Mouse (Mus musculus): Measurements from ENCODE around the gene Galnt6. TPM values are rescaled to one million over a fixed set of nuclear protein-coding genes. Genes with fewer than 3 reads are reported as not detected.

Gene Galnt6
- polyA plus RNA-seq, 1 experiment from 2014 or later: 1.6 TPM

GRCm38 (mm10) chr15:100727834-100728233 lies 1.3 kb downstream of the Galnt6 start:
- peaks cover 33% of the 10 kb centered on the region for H3K27me3 ChIP-seq (ENCODE audit: insufficient read depth, low read length)
- H3K27ac ChIP-seq (ENCODE audit: low read depth): no peak overlapping the region
- 69% methylated on average over 11 of the region's 11 CpGs for WGBS (ENCODE audit: insufficient replicate concordance)
- ATAC-seq (no peak), DNase-seq (no peak)
- no peaks in the 10 kb centered on the region for H3K9me3 ChIP-seq (ENCODE audit: low read length)
- TF ChIP-seq CTCF (IDR thresholded peaks at IDR 0.05; ENCODE audit: low read depth): no peak
- TF ChIP-seq EP300 (IDR thresholded peaks at IDR 0.05; ENCODE audit: low read depth): no peak
- H3K4me3 ChIP-seq (ENCODE audit: low read depth, low read length): no peak overlapping the region
- no peaks in the 10 kb centered on the region for H3K36me3 ChIP-seq (replicated peaks; ENCODE audit: insufficient read depth, low read length)
- no peak overlapping the region for H3K4me2 ChIP-seq (ENCODE audit: low read depth, low read length)
- no peak overlapping the region for H3K9ac ChIP-seq (replicated peaks)
- H3K4me1 ChIP-seq (ENCODE audit: insufficient read depth): peaks cover 10% of the 10 kb centered on the region

GRCm38 (mm10) chr15:100726721-100727120 lies 2.5 kb downstream of the Galnt6 start:
- no peak overlapping the region for H3K4me2 ChIP-seq (ENCODE audit: low read depth, low read length)
- H3K9ac ChIP-seq (replicated peaks): no peak overlapping the region
- no peak overlapping the region for H3K27ac ChIP-seq (ENCODE audit: low read depth)
- ATAC-seq: no peak
- no peaks in the 10 kb centered on the region for H3K9me3 ChIP-seq (ENCODE audit: low read length)
- TF ChIP-seq EP300 (IDR thresholded peaks at IDR 0.05; ENCODE audit: low read depth) (no peak), CTCF (IDR thresholded peaks at IDR 0.05; ENCODE audit: low read depth) (no peak)
- no peak for DNase-seq
- H3K4me3 ChIP-seq (ENCODE audit: low read depth, low read length): no peak overlapping the region
- peaks cover 10% of the 10 kb centered on the region for H3K4me1 ChIP-seq (ENCODE audit: insufficient read depth)
- H3K36me3 ChIP-seq (replicated peaks; ENCODE audit: insufficient read depth, low read length): no peaks in the 10 kb centered on the region
- H3K27me3 ChIP-seq (ENCODE audit: insufficient read depth, low read length): peaks cover 33% of the 10 kb centered on the region
- 78% methylated on average over 11 of the region's 11 CpGs for WGBS (ENCODE audit: insufficient replicate concordance)

- WGBS (ENCODE audit: insufficient replicate concordance): 53% methylated on average over 14 of the region's 14 CpGs
- ATAC-seq (no peak), DNase-seq (no peak)
- Histone ChIP-seq H3K4me3 (ENCODE audit: low read depth, low read length) (no peak overlapping the region), H3K9me3 (ENCODE audit: low read length) (no peaks in the 10 kb centered on the region), H3K4me1 (ENCODE audit: insufficient read depth) (no peaks in the 10 kb centered on the region), H3K36me3 (replicated peaks; ENCODE audit: insufficient read depth, low read length) (no peaks in the 10 kb centered on the region), H3K27me3 (ENCODE audit: insufficient read depth, low read length) (peaks cover 8% of the 10 kb centered on the region), H3K9ac (replicated peaks) (no peak overlapping the region), H3K27ac (ENCODE audit: low read depth) (no peak overlapping the region), H3K4me2 (ENCODE audit: low read depth, low read length) (no peak overlapping the region)
- TF ChIP-seq EP300 (IDR thresholded peaks at IDR 0.05; ENCODE audit: low read depth) (no peak), CTCF (IDR thresholded peaks at IDR 0.05; ENCODE audit: low read depth) (no peak)
Measured at GRCm38 (mm10) chr15:100723505-100723904, 5.7 kb downstream of the Galnt6 start.

GRCm38 (mm10) chr15:100722564-100722963 lies 6.6 kb downstream of the Galnt6 start:
- Histone ChIP-seq H3K4me2 (ENCODE audit: low read depth, low read length) (no peak overlapping the region), H3K27ac (ENCODE audit: low read depth) (no peak overlapping the region), H3K9ac (replicated peaks) (no peak overlapping the region), H3K4me1 (ENCODE audit: insufficient read depth) (no peaks in the 10 kb centered on the region), H3K4me3 (ENCODE audit: low read depth, low read length) (no peak overlapping the region), H3K27me3 (ENCODE audit: insufficient read depth, low read length) (no peaks in the 10 kb centered on the region), H3K9me3 (ENCODE audit: low read length) (no peaks in the 10 kb centered on the region), H3K36me3 (replicated peaks; ENCODE audit: insufficient read depth, low read length) (no peaks in the 10 kb centered on the region)
- no peak for ATAC-seq
- 68% methylated on average over 6 of the region's 6 CpGs for WGBS (ENCODE audit: insufficient replicate concordance)
- DNase-seq: no peak
- no peak for TF ChIP-seq CTCF (IDR thresholded peaks at IDR 0.05; ENCODE audit: low read depth)
- TF ChIP-seq EP300 (IDR thresholded peaks at IDR 0.05; ENCODE audit: low read depth): no peak

GRCm38 (mm10) chr15:100722026-100722425 lies 7.2 kb downstream of the Galnt6 start:
- Histone ChIP-seq H3K4me2 (ENCODE audit: low read depth, low read length) (no peak overlapping the region), H3K4me1 (ENCODE audit: insufficient read depth) (no peaks in the 10 kb centered on the region), H3K27me3 (ENCODE audit: insufficient read depth, low read length) (no peaks in the 10 kb centered on the region), H3K9ac (replicated peaks) (no peak overlapping the region), H3K4me3 (ENCODE audit: low read depth, low read length) (no peak overlapping the region), H3K27ac (ENCODE audit: low read depth) (no peak overlapping the region), H3K36me3 (replicated peaks; ENCODE audit: insufficient read depth, low read length) (no peaks in the 10 kb centered on the region), H3K9me3 (ENCODE audit: low read length) (no peaks in the 10 kb centered on the region)
- TF ChIP-seq CTCF (IDR thresholded peaks at IDR 0.05; ENCODE audit: low read depth) (no peak), EP300 (IDR thresholded peaks at IDR 0.05; ENCODE audit: low read depth) (no peak)
- no peak for ATAC-seq
- WGBS (ENCODE audit: insufficient replicate concordance): 30% methylated on average over 4 of the region's 4 CpGs
- DNase-seq: no peak

GRCm38 (mm10) chr15:100721445-100721844 lies 7.7 kb downstream of the Galnt6 start:
- H3K4me1 ChIP-seq (ENCODE audit: insufficient read depth): no peaks in the 10 kb centered on the region
- H3K27ac ChIP-seq (ENCODE audit: low read depth): no peak overlapping the region
- 77% methylated on average over 5 of the region's 5 CpGs for WGBS (ENCODE audit: insufficient replicate concordance)
- H3K4me2 ChIP-seq (ENCODE audit: low read depth, low read length): no peak overlapping the region
- no peaks in the 10 kb centered on the region for H3K9me3 ChIP-seq (ENCODE audit: low read length)
- ATAC-seq (no peak), DNase-seq (no peak)
- H3K27me3 ChIP-seq (ENCODE audit: insufficient read depth, low read length): no peaks in the 10 kb centered on the region
- H3K9ac ChIP-seq (replicated peaks): no peak overlapping the region
- H3K4me3 ChIP-seq (ENCODE audit: low read depth, low read length): no peak overlapping the region
- no peak for TF ChIP-seq EP300 (IDR thresholded peaks at IDR 0.05; ENCODE audit: low read depth)
- no peak for TF ChIP-seq CTCF (IDR thresholded peaks at IDR 0.05; ENCODE audit: low read depth)
- no peaks in the 10 kb centered on the region for H3K36me3 ChIP-seq (replicated peaks; ENCODE audit: insufficient read depth, low read length)

GRCm38 (mm10) chr15:100720066-100720465 lies 9.1 kb downstream of the Galnt6 start:
- WGBS (ENCODE audit: insufficient replicate concordance): 74% methylated on average over 10 of the region's 10 CpGs
- DNase-seq: no peak

More at GRCm38 (mm10) chr15:100720066-100720465, 9.1 kb downstream of the Galnt6 start:
- H3K27ac ChIP-seq (ENCODE audit: low read depth): no peak overlapping the region
- H3K4me2 ChIP-seq (ENCODE audit: low read depth, low read length): no peak overlapping the region
- H3K36me3 ChIP-seq (replicated peaks; ENCODE audit: insufficient read depth, low read length): no peaks in the 10 kb centered on the region
- no peaks in the 10 kb centered on the region for H3K27me3 ChIP-seq (ENCODE audit: insufficient read depth, low read length)
- no peak overlapping the region for H3K4me3 ChIP-seq (ENCODE audit: low read depth, low read length)
- ATAC-seq: no peak
- no peak overlapping the region for H3K9ac ChIP-seq (replicated peaks)
- TF ChIP-seq EP300 (IDR thresholded peaks at IDR 0.05; ENCODE audit: low read depth) (no peak), CTCF (IDR thresholded peaks at IDR 0.05; ENCODE audit: low read depth) (no peak)
- no peaks in the 10 kb centered on the region for H3K4me1 ChIP-seq (ENCODE audit: insufficient read depth)
- no peaks in the 10 kb centered on the region for H3K9me3 ChIP-seq (ENCODE audit: low read length)

All from liver, postnatal 0 days (tissue).